Mouse (Mus musculus) ES-E14 (cell line): ENCODE results near the gene Auh.

Source experiments
- CHD2 ChIP-seq: IDR thresholded peaks from 2 replicates; pipeline ENCODE4 v1.6.1; 2014; ENCODE audit warnings: mild to moderate bottlenecking, low read depth, low read length, inconsistent platforms
- HCFC1 ChIP-seq: IDR thresholded peaks from 2 replicates; pipeline ENCODE4 v1.6.1; 2012; ENCODE audit warnings: low read length, inconsistent platforms, borderline replicate concordance; ENCODE audit not compliant: insufficient read depth
- MAFK ChIP-seq: IDR thresholded peaks from 2 replicates; pipeline ENCODE4 v1.6.1; 2014; ENCODE audit warnings: mild to moderate bottlenecking, low read depth, low read length, inconsistent platforms; ENCODE audit not compliant: insufficient read depth
- ZC3H11A ChIP-seq: IDR thresholded peaks from 2 replicates; pipeline ENCODE4 v1.6.1; 2012; ENCODE audit warnings: low read depth, mild to moderate bottlenecking, inconsistent platforms, low read length, borderline replicate concordance
- ZNF384 ChIP-seq: IDR thresholded peaks from 2 replicates; pipeline ENCODE4 v1.6.1; 2012; ENCODE audit warnings: low read depth, low read length, inconsistent platforms

DNA sequence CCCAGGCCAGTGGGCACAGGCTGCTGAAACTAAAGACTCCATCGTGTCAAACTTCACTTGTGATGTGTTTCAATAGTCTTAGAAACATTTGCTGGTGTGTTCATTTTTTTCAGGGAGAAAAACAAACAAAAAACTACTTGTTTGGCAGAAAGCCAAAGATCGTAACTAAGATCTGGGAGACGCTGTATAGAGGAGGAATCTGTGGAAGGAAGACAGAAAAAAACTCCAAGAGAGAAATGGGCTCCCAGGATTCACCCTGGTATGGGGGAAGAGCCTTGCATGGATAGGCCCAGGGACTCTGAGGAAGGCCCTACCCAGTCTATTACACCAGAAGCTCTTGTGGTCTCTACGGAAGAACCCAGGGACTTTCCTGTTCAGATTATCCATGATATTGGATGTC is 123.5 kb downstream of the Auh start:
- no peak for TF ChIP-seq CHD2
- no peak for TF ChIP-seq ZNF384
- no peak for TF ChIP-seq MAFK
- TF ChIP-seq ZC3H11A, result no peak
- TF ChIP-seq HCFC1, result no peak
